25 mouse cellular contexts compared by ENCODE assay signal in genomic region chr9:123408771-123409170, GRCm38 (mm10). TPM values are rescaled to one million over a fixed set of nuclear protein-coding genes. Genes with fewer than 3 reads are reported as not detected.
DNase-seq lines count a peak whose midpoint lies in the region; ATAC-seq and TF ChIP-seq lines count a peak whose summit lies in the region.
"Had no signal": no experiment of that assay in that cellular context is flagged by ENCODE, and none has a peak within 500 bp of the region (broad histone marks: within the 10 kb centered on the region; RNA-seq: fewer than 3 reads in every experiment).

No protein-coding gene starts in this region.

- DNase-seq in heart, adult 11 months: peak; percentile 80
- DNase-seq in heart, embryonic 10.5 days (ENCODE audit: low spot score): no peak
- peak; percentile 26 for DNase-seq in lung, postnatal 0 days (ENCODE audit: low spot score)
- DNase-seq in lung, postnatal 36 days: no peak
- DNase-seq in ES-E14 (ENCODE audit: low read depth, low spot score): no peak
- DNase-seq in skeletal muscle tissue, adult 2 months (ENCODE audit: low read depth, low spot score): peak; percentile 34
- no peak for DNase-seq in layer of hippocampus, postnatal 36 days
- DNase-seq: adrenal gland, postnatal 10 days; cerebellum, adult 18-20 months; cerebellum, adult 9-11 months; cerebellum, postnatal 36 days; gastrocnemius, adult 2 months; gastrocnemius, postnatal 25 days; kidney, adult 2 months had no signal

- H3K27me3 ChIP-seq in heart, embryonic 10.5 days (ENCODE audit: insufficient read depth, poor library complexity, severe bottlenecking): no peaks in the 10 kb centered on the region
- H3K27me3 ChIP-seq in lung, postnatal 0 days (replicated peaks; ENCODE audit: insufficient read depth, low read length): no peaks in the 10 kb centered on the region
- H3K27me3 ChIP-seq in intestine, postnatal 0 days (replicated peaks; ENCODE audit: control insufficient read depth, insufficient read depth, low read length): no peaks in the 10 kb centered on the region
- H3K27me3 ChIP-seq: heart, embryonic 15.5 days; intestine, embryonic 15.5 days had no signal

- no peak overlapping the region for H3K4me2 ChIP-seq in lung, postnatal 0 days (replicated peaks; ENCODE audit: low read depth, low read length)
- no peak overlapping the region for H3K4me2 ChIP-seq in intestine, postnatal 0 days (replicated peaks; ENCODE audit: low read depth)
- H3K4me2 ChIP-seq: heart, embryonic 11.5 days; heart, embryonic 15.5 days; hindbrain, embryonic 14.5 days; intestine, embryonic 15.5 days had no signal

- no peak overlapping the region for H3K27ac ChIP-seq in heart, embryonic 10.5 days
- H3K27ac ChIP-seq in lung, postnatal 0 days (ENCODE audit: low read length): no peak overlapping the region
- H3K27ac ChIP-seq in ES-E14 (ENCODE audit: insufficient read depth, low read depth, low read length, poor library complexity, severe bottlenecking): no peak overlapping the region
- no peak overlapping the region for H3K27ac ChIP-seq in intestine, postnatal 0 days (ENCODE audit: low read depth, low read length)
- H3K27ac ChIP-seq: embryonic facial prominence, embryonic 10.5 days; forebrain, embryonic 10.5 days; gastrocnemius, adult 2 months; heart, embryonic 15.5 days; hindbrain, embryonic 10.5 days; hindbrain, embryonic 14.5 days; intestine, embryonic 15.5 days had no signal

- in situ Hi-C loops in ES-E14 (cut with MboI; ENCODE audit: low sequenced_read_pairs in 2 of 2, unreplicated experiment in 2 of 2): no loop called here

- no peak for TF ChIP-seq CTCF in lung, postnatal 0 days (IDR thresholded peaks at IDR 0.05)
- TF ChIP-seq CTCF in intestine, postnatal 0 days (IDR thresholded peaks at IDR 0.05; ENCODE audit: low read depth): no peak

- H3K4me3 ChIP-seq in heart, embryonic 10.5 days: no peak overlapping the region
- H3K4me3 ChIP-seq in lung, postnatal 0 days (ENCODE audit: low read depth, low read length): no peak overlapping the region
- no peak overlapping the region for H3K4me3 ChIP-seq in ES-E14 (ENCODE audit: insufficient read depth in 1 of 2, low read depth in 1 of 2, low read length in 2 of 2, poor library complexity in 1 of 2, severe bottlenecking in 1 of 2)
- H3K4me3 ChIP-seq in intestine, postnatal 0 days (ENCODE audit: low read depth, low read length): no peak overlapping the region
- H3K4me3 ChIP-seq: embryonic facial prominence, embryonic 10.5 days; forebrain, embryonic 10.5 days; gastrocnemius, adult 2 months; heart, embryonic 15.5 days; hindbrain, embryonic 10.5 days; intestine, embryonic 15.5 days had no signal

- no peaks in the 10 kb centered on the region for H3K4me1 ChIP-seq in heart, embryonic 10.5 days
- no peaks in the 10 kb centered on the region for H3K4me1 ChIP-seq in lung, postnatal 0 days (ENCODE audit: insufficient read depth, low read depth, low read length)
- no peaks in the 10 kb centered on the region for H3K4me1 ChIP-seq in ES-E14 (ENCODE audit: control insufficient read depth in 2 of 2, insufficient read depth in 2 of 2, low read length in 2 of 2, poor library complexity in 1 of 2)
- no peaks in the 10 kb centered on the region for H3K4me1 ChIP-seq in intestine, postnatal 0 days (replicated peaks; ENCODE audit: control insufficient read depth, insufficient read depth, low read length)
- H3K4me1 ChIP-seq: embryonic facial prominence, embryonic 10.5 days; forebrain, embryonic 10.5 days; heart, embryonic 15.5 days; hindbrain, embryonic 10.5 days; intestine, embryonic 15.5 days had no signal

- H3K36me3 ChIP-seq in heart, embryonic 10.5 days: peaks cover 22% of the 10 kb centered on the region; the same call in 1 of the 2 replicates
- H3K36me3 ChIP-seq in lung, postnatal 0 days (ENCODE audit: insufficient read depth, low read length): no peaks in the 10 kb centered on the region; the same call in 1 of the 2 replicates
- no peaks in the 10 kb centered on the region for H3K36me3 ChIP-seq in ES-E14 (ENCODE audit: control insufficient read depth, insufficient read depth, low read length, poor library complexity, severe bottlenecking)
- H3K36me3 ChIP-seq in intestine, postnatal 0 days (ENCODE audit: control insufficient read depth, insufficient read depth): peaks cover 6% of the 10 kb centered on the region; the same call in 1 of the 2 replicates

- no peak for ATAC-seq in lung, postnatal 0 days
- no peak for ATAC-seq in intestine, postnatal 0 days
- ATAC-seq: activated CD4-positive, CD25-positive, alpha-beta regulatory T cell, adult 4 months; forebrain, embryonic 14.5 days; intestine, embryonic 15.5 days had no signal

- TF ChIP-seq EP300 in lung, postnatal 0 days (IDR thresholded peaks at IDR 0.05): no peak

- H3K9ac ChIP-seq in lung, postnatal 0 days (replicated peaks; ENCODE audit: low read depth): no peak overlapping the region
- no peak overlapping the region for H3K9ac ChIP-seq in ES-E14 (ENCODE audit: insufficient read depth, low read depth, low read length, poor library complexity, severe bottlenecking)
- H3K9ac ChIP-seq in intestine, postnatal 0 days (ENCODE audit: low read depth, low read length): no peak overlapping the region
- H3K9ac ChIP-seq: heart, embryonic 15.5 days; hindbrain, embryonic 14.5 days; intestine, embryonic 15.5 days had no signal

- no peaks in the 10 kb centered on the region for H3K9me3 ChIP-seq in heart, embryonic 10.5 days
- no peaks in the 10 kb centered on the region for H3K9me3 ChIP-seq in lung, postnatal 0 days (ENCODE audit: low read length)
- no peaks in the 10 kb centered on the region for H3K9me3 ChIP-seq in ES-E14 (ENCODE audit: control insufficient read depth, insufficient read depth, low read depth, low read length)
- H3K9me3 ChIP-seq in intestine, postnatal 0 days (ENCODE audit: control insufficient read depth): no peaks in the 10 kb centered on the region
- H3K9me3 ChIP-seq: embryonic facial prominence, embryonic 10.5 days; forebrain, embryonic 10.5 days; G1E; heart, embryonic 15.5 days; hindbrain, embryonic 10.5 days; intestine, embryonic 15.5 days had no signal

- 92% methylated on average over 2 of the region's 2 CpGs for WGBS in heart, embryonic 10.5 days
- WGBS in lung, postnatal 0 days: 65% methylated on average over 2 of the region's 2 CpGs
- WGBS in intestine, postnatal 0 days: 80% methylated on average over 2 of the region's 2 CpGs

TF ChIP-seq in ES-E14, 5 proteins besides CTCF, POLR2A, EP300 and RAD21:
- TF ChIP-seq ZNF384 (IDR thresholded peaks at IDR 0.05; ENCODE audit: low read depth, low read length): no peak
- 0 out of 2 replicates have a peak, but pooled peaks have one; percentile 39 for TF ChIP-seq MAFK (IDR thresholded peaks at IDR 0.05; ENCODE audit: insufficient read depth, low read depth, low read length)

RNA-seq across cellular contexts. Expression of gene Lars2, which starts 42.0 kb away (rescaled TPM):
- polyA plus RNA-seq in heart, embryonic 10.5 days (2016; fragmentation: Nextera tagmentation; extraction: Ambion mirVana): 639 and 838 TPM in 2 replicates
- polyA plus RNA-seq in lung, postnatal 0 days (2015; fragmentation: Nextera tagmentation; extraction: Ambion mirVana): 1,202 and 1,335 TPM in 2 replicates
- total RNA-seq in ES-E14 (2012; rRNA removed): 5,955 and 28,940 TPM in 2 replicates
- polyA plus RNA-seq in intestine, postnatal 0 days (2015; fragmentation: Nextera tagmentation; extraction: Ambion mirVana): 1,655 and 2,242 TPM in 2 replicates
- 10 to 100 TPM; 43.5 to 79.2 TPM for total RNA-seq in layer of hippocampus, postnatal 36 days (2021)

Comparison
In these comparisons a context has a peak if more than half of its experiments do, and no peak if none do; other contexts are left out.
1. DNase-seq: peak in heart, adult 11 months (single experiment), lung, postnatal 0 days (single experiment) and skeletal muscle tissue, adult 2 months (single experiment); none in heart, embryonic 10.5 days (single experiment), lung, postnatal 36 days (single experiment), ES-E14 (single experiment) and layer of hippocampus, postnatal 36 days (0 of 2).